Mouse (Mus musculus) liver, postnatal 0 days (tissue): ENCODE measurements at regions not wholly inside any gene's neighbourhood (a gene's known extent, or its start where the extent isn't known, plus 50 kb on each side); places are given as distances from the start of the nearest gene placed in this dataset.

Experiments
- CTCF ChIP-seq: sonication (generic); IDR thresholded peaks from 2 replicates; pipeline ENCODE4 v1.5.1; 2016; ENCODE audit warnings: antibody characterized with exemption, low read depth
- EP300 ChIP-seq: IDR thresholded peaks from 2 replicates; pipeline ENCODE4 v1.6.1; 2016; ENCODE audit warnings: antibody characterized with exemption, low read depth, mild to moderate bottlenecking

DNA sequence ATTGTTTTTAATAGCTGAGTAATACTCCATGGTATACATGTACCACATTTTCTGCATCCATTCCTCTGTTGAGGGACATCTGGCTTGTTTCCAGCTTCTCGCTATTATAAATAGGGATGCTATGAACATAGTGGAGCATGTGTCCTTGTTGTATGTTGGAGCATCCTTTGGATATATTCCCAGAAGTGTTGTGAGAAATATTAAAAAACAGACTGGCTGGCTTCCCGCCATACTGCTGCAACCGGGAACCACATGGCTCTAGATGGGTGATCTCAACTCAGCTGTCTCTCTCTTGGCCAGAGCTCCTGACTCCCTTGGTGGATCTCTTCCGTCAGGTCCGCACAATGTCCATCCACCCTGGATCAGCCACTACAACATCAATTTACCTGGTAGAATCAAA is 182.4 kb upstream of the Rasa1 start:
- TF ChIP-seq CTCF (no peak), EP300 (no peak)
